Mouse (Mus musculus): ENCODE measurements around the gene Rnasel. TPM values are rescaled to one million over a fixed set of nuclear protein-coding genes. Genes with fewer than 3 reads are reported as not detected.

The Rnasel gene
- total and polyA plus RNA-seq, 3 experiments: 8.4 to 18.8 (median 9.2) TPM

GRCm38 (mm10) chr1:153723426-153723825, 25.8 kb upstream of the Rnasel start:
- Histone ChIP-seq H3K79me2 (replicated peaks; ENCODE audit: control insufficient read depth, extremely low read depth, insufficient read depth, poor library complexity, severe bottlenecking) (no peaks in the 10 kb centered on the region), H3K36me3 (replicated peaks in 1 of 2; ENCODE audit: control insufficient read depth in 1 of 2, insufficient read depth in 1 of 2, low read length in 1 of 2) (no peaks in the 10 kb centered on the region), H3K4me2 (ENCODE audit: insufficient read depth, low read depth, poor library complexity, severe bottlenecking) (peak overlapping the region; percentile 52), H3K9ac (ENCODE audit: insufficient read depth, low read depth) (peak overlapping the region; percentile 25), H3K4me3 (replicated peaks in 1 of 3; ENCODE audit: low read depth in 2 of 3, low read length in 2 of 3, poor library complexity in 1 of 3) (peak overlapping the region; percentile 13 to 51 (median 13)), H3K4me1 (ENCODE audit: control insufficient read depth in 1 of 2, insufficient read depth in 2 of 2) (peaks cover 6 to 21% of the 10 kb centered on the region in 2 experiments), H3K9me3 (replicated peaks; ENCODE audit: low read length) (no peaks in the 10 kb centered on the region), H3K27me3 (replicated peaks) (no peaks in the 10 kb centered on the region), H3K27ac (ENCODE audit: insufficient read depth, low read depth) (no peak overlapping the region)
- in situ Hi-C loops (cut with MboI; ENCODE audit: low pct_ligation_motif_present, low pct_unique_long_range_greater_than_20kb, low sequenced_read_pairs) (no loop called here), dilution Hi-C loops (cut with MboI; ENCODE audit: extremely low pct_ligation_motif_present, extremely low pct_unique_long_range_greater_than_20kb, low sequenced_read_pairs) (no loop called here)
- DNase-seq (ENCODE audit: extremely low read depth): peak; percentile 77
- peak; percentile 67 for TF ChIP-seq IRF4 (IDR thresholded peaks at IDR 0.05; ENCODE audit: low read depth, low read length)
- no peak for TF ChIP-seq GABPA (IDR thresholded peaks at IDR 0.05; ENCODE audit: insufficient replicate concordance, low read depth, low read length)
- no peak for TF ChIP-seq ZNF384 (IDR thresholded peaks at IDR 0.05; ENCODE audit: low read depth, low read length)
- TF ChIP-seq USF1 (IDR thresholded peaks at IDR 0.05; ENCODE audit: low read depth, low read length): no peak
- TF ChIP-seq MAX (IDR thresholded peaks at IDR 0.05; ENCODE audit: low read length): peak; percentile 54; the same call in 1 of the 2 replicates
- TF ChIP-seq ELF1 (IDR thresholded peaks at IDR 0.05; ENCODE audit: low read depth, low read length): peak; percentile 78
- 0 out of 2 replicates have a peak, but pooled peaks have one; percentile 49 for TF ChIP-seq EP300 (IDR thresholded peaks at IDR 0.05; ENCODE audit: low read length)
- TF ChIP-seq ZKSCAN1 (IDR thresholded peaks at IDR 0.05; ENCODE audit: borderline replicate concordance, low read depth, low read length): no peak
- no peak; the same call in 1 of the 2 replicates for TF ChIP-seq UBTF (IDR thresholded peaks at IDR 0.05; ENCODE audit: low read depth, low read length)
- no peak for TF ChIP-seq ZC3H11A (IDR thresholded peaks at IDR 0.05; ENCODE audit: low read depth, low read length)
- TF ChIP-seq CTCF (conservative IDR thresholded peaks at IDR 0.05 in 1 of 2, IDR thresholded peaks at IDR 0.05 in 1 of 2; ENCODE audit: low read depth in 2 of 2, low read length in 2 of 2): no peak
- TF ChIP-seq RCOR1 (conservative IDR thresholded peaks at IDR 0.05; ENCODE audit: low read depth, low read length): no peak
- TF ChIP-seq SMC3 (IDR thresholded peaks at IDR 0.05; ENCODE audit: low read depth, low read length): no peak
- no peak for TF ChIP-seq POLR2AphosphoS2 (IDR thresholded peaks at IDR 0.05; ENCODE audit: low read depth, low read length)
- TF ChIP-seq HCFC1 (IDR thresholded peaks at IDR 0.05; ENCODE audit: low read depth, low read length): peak; percentile 45; the same call in 1 of the 2 replicates
- TF ChIP-seq USF2 (conservative IDR thresholded peaks at IDR 0.05; ENCODE audit: low read depth, low read length): no peak
- TF ChIP-seq MAFK (IDR thresholded peaks at IDR 0.05; ENCODE audit: insufficient replicate concordance, low read length): no peak
- no peak for TF ChIP-seq TBP (conservative IDR thresholded peaks at IDR 0.05; ENCODE audit: low read depth, low read length)
- TF ChIP-seq E2F4 (IDR thresholded peaks at IDR 0.05; ENCODE audit: insufficient replicate concordance, low read depth, low read length): no peak
- no peak for TF ChIP-seq RAD21 (IDR thresholded peaks at IDR 0.05; ENCODE audit: low read depth, low read length)
- 0 out of 2 replicates have a peak, but pooled peaks have one; percentile 34 for TF ChIP-seq MYC (IDR thresholded peaks at IDR 0.05; ENCODE audit: low read depth, low read length)
- TF ChIP-seq ZMIZ1 (IDR thresholded peaks at IDR 0.05; ENCODE audit: low read depth, low read length): no peak
- TF ChIP-seq MEF2A (IDR thresholded peaks at IDR 0.05; ENCODE audit: borderline replicate concordance, low read depth, low read length): peak; percentile 77
- no peak; the same call in 1 of the 2 replicates for TF ChIP-seq BHLHE40 (IDR thresholded peaks at IDR 0.05; ENCODE audit: low read depth, low read length)
- no peak; the same call in 1 of the 2 replicates for TF ChIP-seq JUN (IDR thresholded peaks at IDR 0.05; ENCODE audit: insufficient read depth, low read depth, low read length)
- peak; percentile 41; the same call in 1 of the 2 replicates for TF ChIP-seq POLR2A (IDR thresholded peaks at IDR 0.05; ENCODE audit: low read depth, low read length)
- no peak for TF ChIP-seq NELFE (IDR thresholded peaks at IDR 0.05; ENCODE audit: low read depth, low read length)
- peak; percentile 80 for TF ChIP-seq TCF12 (IDR thresholded peaks at IDR 0.05; ENCODE audit: low read depth, low read length)
- TF ChIP-seq MXI1 (IDR thresholded peaks at IDR 0.05; ENCODE audit: low read depth, low read length): no peak; the same call in 1 of the 2 replicates
- no peak for TF ChIP-seq CHD1 (IDR thresholded peaks at IDR 0.05; ENCODE audit: low read depth, low read length)
- peak; percentile 83 for TF ChIP-seq CHD2 (IDR thresholded peaks at IDR 0.05; ENCODE audit: low read length)
- no peak for TF ChIP-seq KAT2A (IDR thresholded peaks at IDR 0.05; ENCODE audit: insufficient replicate concordance, low read length)
- peak; percentile 46 for TF ChIP-seq ETS1 (conservative IDR thresholded peaks at IDR 0.05; ENCODE audit: low read depth, low read length)
- no peak for TF ChIP-seq JUND (conservative IDR thresholded peaks at IDR 0.05; ENCODE audit: low read depth, low read length)
- TF ChIP-seq NRF1 (IDR thresholded peaks at IDR 0.05; ENCODE audit: low read depth, low read length): no peak
- TF ChIP-seq MAZ (IDR thresholded peaks at IDR 0.05; ENCODE audit: low read depth, low read length): 0 out of 2 replicates have a peak, but pooled peaks have one; percentile 34
- TF ChIP-seq SIN3A (IDR thresholded peaks at IDR 0.05; ENCODE audit: low read length): 0 out of 2 replicates have a peak, but pooled peaks have one; percentile 39
- no peak for TF ChIP-seq PAX5 (IDR thresholded peaks at IDR 0.05; ENCODE audit: low read length)

All from CH12.LX (cell line).